Mouse (Mus musculus) kidney, embryonic 14.5 days (tissue): ENCODE data around the gene Otud7b. TPM values are rescaled to one million over a fixed set of nuclear protein-coding genes. Genes with fewer than 3 reads are reported as not detected.
"Not testable (repeated sequence)": the region's sequence is repeated elsewhere in the genome, so short reads cannot be mapped to it uniquely, and the experiment has no call there.

Experiments
- ATAC-seq: fragments of 200-750 bp; cut with Nextera tagmentation; 2 replicates; pipeline ENCODE4 v1.8.0; 2017; ENCODE audit warnings: moderate number of reproducible peaks, mild to moderate bottlenecking, moderate TSS enrichment, moderate library complexity; ENCODE audit not compliant: low FRiP score, low TSS enrichment
- H3K27ac ChIP-seq: fragments of 300-500 bp; sonication (generic); 2 replicates; pipeline ENCODE4 v1.5.1; 2014; ENCODE audit warnings: low read depth, mild to moderate bottlenecking, low read length, moderate library complexity, mixed read lengths
- H3K27me3 ChIP-seq: fragments of 300-500 bp; sonication (generic); 2 replicates; pipeline ENCODE4 v1.6.1; 2014; ENCODE audit warnings: mild to moderate bottlenecking, low read length; ENCODE audit not compliant: control insufficient read depth, insufficient read depth
- H3K36me3 ChIP-seq: fragments of 300-500 bp; sonication (generic); 2 replicates; pipeline ENCODE4 v1.6.1; 2014; ENCODE audit warnings: low read length, mixed read lengths; ENCODE audit not compliant: control insufficient read depth, insufficient read depth
- H3K4me1 ChIP-seq: fragments of 300-500 bp; sonication (generic); 2 replicates; pipeline ENCODE4 v1.6.1; 2014; ENCODE audit warnings: low read length, mixed read lengths; ENCODE audit not compliant: control insufficient read depth, insufficient read depth
- H3K4me2 ChIP-seq: fragments of 300-500 bp; sonication (generic); replicated peaks from 2 replicates; pipeline ENCODE4 v1.6.1; 2014; ENCODE audit warnings: low read depth, mild to moderate bottlenecking, low read length
- H3K4me3 ChIP-seq: fragments of 300-500 bp; sonication (generic); 2 replicates; pipeline ENCODE4 v1.5.1; 2014; ENCODE audit warnings: mild to moderate bottlenecking, low read length
- H3K9ac ChIP-seq: fragments of 300-500 bp; sonication (generic); 2 replicates; pipeline ENCODE4 v1.6.1; 2014; ENCODE audit warnings: low read depth, mild to moderate bottlenecking, low read length, moderate library complexity
- H3K9me3 ChIP-seq: fragments of 300-500 bp; sonication (generic); 2 replicates; pipeline ENCODE4 v1.6.1; 2016; ENCODE audit warnings: low read length; ENCODE audit not compliant: control insufficient read depth
- WGBS: fragments of 180-500 bp; shearing (Covaris S2); extraction: QIAGEN DNeasy Blood & Tissue Kit; methylation state at CpG from one replicate; pipeline ENCODE4 v1.1.7; 2014; 5-methylcytosine and 5-hydroxymethylcytosine counted together
- polyA plus RNA-seq: library from polyadenylated mRNA; unstranded; fragments of >200 nt; fragmentation: Nextera tagmentation; extraction: Ambion mirVana; gene quantifications from 2 replicates; pipeline ENCODE4 v1.2.1, GENCODE M21; 2014

Otud7b gene
- polyA plus RNA-seq, 1 experiment from 2014 or later: 18.1 TPM

DNA sequence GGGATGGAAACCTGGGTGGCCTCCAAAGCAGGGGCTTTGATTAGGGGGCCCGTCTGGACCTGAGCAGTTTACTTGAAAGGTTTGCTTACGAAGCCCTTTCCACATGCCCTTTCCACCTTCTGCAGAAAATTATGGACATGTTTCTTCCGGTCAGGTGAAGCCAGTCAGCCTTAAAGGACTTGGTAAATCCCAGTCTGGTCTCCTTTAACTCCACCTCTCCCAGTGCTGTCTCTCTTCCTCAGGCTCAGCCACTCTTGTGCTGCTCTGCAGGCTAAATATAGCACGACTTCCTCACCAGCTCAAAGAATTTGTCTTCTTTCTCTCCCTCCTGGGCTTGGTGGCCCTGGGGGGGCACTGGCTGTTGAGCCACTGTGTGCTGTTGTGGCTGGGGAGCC, 78.1 kb downstream of the Otud7b start:
- Histone ChIP-seq H3K9me3 (no peaks in the 10 kb centered on the region), H3K27ac (0 out of 2 replicates have a peak overlapping the region, but pooled peaks have one; percentile 24), H3K9ac (no peak overlapping the region), H3K4me3 (peak overlapping the region; percentile 48; the same call in 1 of the 2 replicates), H3K27me3 (no peaks in the 10 kb centered on the region), H3K36me3 (peaks cover 17% of the 10 kb centered on the region), H3K4me2 (peak overlapping the region; percentile 63; the same call in 1 of the 2 replicates), H3K4me1 (peaks cover 16% of the 10 kb centered on the region)
- WGBS: 19% methylated on average over 4 of the region's 4 CpGs
- no peak for ATAC-seq

- H3K4me3 ChIP-seq: no peak overlapping the region
- WGBS: 55% methylated on average over 12 of the region's 12 CpGs
- no peaks in the 10 kb centered on the region for H3K9me3 ChIP-seq
- no peak overlapping the region for H3K4me2 ChIP-seq
- peaks cover 5% of the 10 kb centered on the region for H3K4me1 ChIP-seq
- H3K9ac ChIP-seq: no peak overlapping the region
- no peaks in the 10 kb centered on the region for H3K27me3 ChIP-seq
- ATAC-seq: no peak
- H3K27ac ChIP-seq: no peak overlapping the region
- no peaks in the 10 kb centered on the region for H3K36me3 ChIP-seq
These were observed 88.7 kb downstream of the Otud7b start for GRCm38 (mm10) chr3:96192977-96193376.

DNA sequence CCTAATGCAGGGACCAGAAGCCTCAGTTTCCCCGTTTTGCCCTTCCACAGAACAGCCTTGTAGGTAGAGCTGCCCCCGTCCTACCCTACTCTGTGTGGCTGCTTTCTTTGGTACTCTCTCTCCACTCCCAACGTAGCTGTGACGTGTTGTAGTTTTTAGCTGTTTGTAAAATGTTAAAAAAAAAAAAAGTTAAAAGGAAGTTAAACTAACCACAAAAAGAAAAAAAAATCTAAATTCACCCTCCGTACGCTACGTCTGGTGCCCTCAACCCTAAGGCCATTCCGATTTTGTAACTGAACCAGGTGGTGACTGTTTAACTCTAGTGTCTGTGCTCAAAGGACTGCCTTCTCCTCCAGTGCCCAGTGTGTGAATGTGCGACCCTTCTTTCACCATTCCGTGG, 90.6 kb downstream of the Otud7b start:
- H3K9me3 ChIP-seq: no peaks in the 10 kb centered on the region
- H3K4me1 ChIP-seq: peaks cover 5% of the 10 kb centered on the region
- no peak overlapping the region for H3K4me2 ChIP-seq
- 91% methylated on average over 10 of the region's 10 CpGs for WGBS
- no peaks in the 10 kb centered on the region for H3K27me3 ChIP-seq
- no peak for ATAC-seq
- no peak overlapping the region for H3K4me3 ChIP-seq
- H3K9ac ChIP-seq: no peak overlapping the region
- H3K36me3 ChIP-seq: no peaks in the 10 kb centered on the region
- no peak overlapping the region for H3K27ac ChIP-seq

- no peak overlapping the region for H3K4me3 ChIP-seq
- H3K36me3 ChIP-seq: no peaks in the 10 kb centered on the region
- H3K27ac ChIP-seq: no peak overlapping the region
- H3K27me3 ChIP-seq: no peaks in the 10 kb centered on the region
- 92% methylated on average over 11 of the region's 11 CpGs for WGBS
- no peaks in the 10 kb centered on the region for H3K9me3 ChIP-seq
- no peak for ATAC-seq
- no peak overlapping the region for H3K9ac ChIP-seq
- H3K4me1 ChIP-seq: peaks cover 5% of the 10 kb centered on the region
- no peak overlapping the region for H3K4me2 ChIP-seq
These were observed 91.4 kb downstream of the Otud7b start for GRCm38 (mm10) chr3:96195616-96196313.

GRCm38 (mm10) chr3:96196437-96197128, 92.3 kb downstream of the Otud7b start:
- H3K4me2 ChIP-seq: peak overlapping the region; percentile 81
- no peaks in the 10 kb centered on the region for H3K27me3 ChIP-seq
- H3K9ac ChIP-seq: peak overlapping the region; percentile 80
- H3K4me1 ChIP-seq: peaks cover 5% of the 10 kb centered on the region
- WGBS: 16% methylated on average over 27 of the region's 27 CpGs
- H3K4me3 ChIP-seq: peak overlapping the region; percentile 55
- ATAC-seq: peak; percentile 53; the same call in 1 of the 2 replicates
- H3K36me3 ChIP-seq: no peaks in the 10 kb centered on the region
- H3K9me3 ChIP-seq: no peaks in the 10 kb centered on the region
- H3K27ac ChIP-seq: peak overlapping the region; percentile 90

GRCm38 (mm10) chr3:96197129-96197749, 92.9 kb downstream of the Otud7b start:
- Histone ChIP-seq H3K27me3 (no peaks in the 10 kb centered on the region), H3K9ac (peak overlapping the region; percentile 80), H3K4me2 (peak overlapping the region; percentile 81), H3K27ac (peak overlapping the region; percentile 90), H3K36me3 (no peaks in the 10 kb centered on the region), H3K4me3 (peak overlapping the region; percentile 55), H3K9me3 (no peaks in the 10 kb centered on the region), H3K4me1 (peaks cover 5% of the 10 kb centered on the region)
- under 1% methylated on average over 50 of the region's 50 CpGs for WGBS
- peak; percentile 93 for ATAC-seq

- no peaks in the 10 kb centered on the region for H3K9me3 ChIP-seq
- peak; percentile 28; the same call in 1 of the 2 replicates for ATAC-seq
- H3K27me3 ChIP-seq: no peaks in the 10 kb centered on the region
- H3K4me1 ChIP-seq: peaks cover 5% of the 10 kb centered on the region
- peak overlapping the region; percentile 55 for H3K4me3 ChIP-seq
- H3K4me2 ChIP-seq: peak overlapping the region; percentile 81
- no peaks in the 10 kb centered on the region for H3K36me3 ChIP-seq
- H3K9ac ChIP-seq: peak overlapping the region; percentile 43; the same call in 1 of the 2 replicates
- 5% methylated on average over 6 of the region's 6 CpGs for WGBS
- H3K27ac ChIP-seq: no peak overlapping the region; the same call in 1 of the 2 replicates
These were observed 93.9 kb downstream of the Otud7b start for GRCm38 (mm10) chr3:96198181-96198580.

- not testable (repeated sequence) for H3K27ac ChIP-seq, H3K36me3 ChIP-seq, H3K27me3 ChIP-seq, ATAC-seq, H3K4me1 ChIP-seq, H3K9me3 ChIP-seq, H3K4me3 ChIP-seq, H3K9ac ChIP-seq
- 0 out of 2 replicates have a peak overlapping the region, but pooled peaks have one; percentile 10 for H3K4me2 ChIP-seq
- WGBS: 30% methylated on average over 6 of the region's 8 CpGs
These were observed 94.4 kb downstream of the Otud7b start for GRCm38 (mm10) chr3:96198601-96199251.
